Mouse (Mus musculus) adrenal gland, postnatal 4 days (tissue): ENCODE measurements at regions not wholly inside any gene's neighbourhood (a gene's known extent, or its start where the extent isn't known, plus 50 kb on each side); places are given as distances from the start of the nearest gene placed in this dataset.

Source experiments
- DNase-seq, 2 experiments: peaks; one replicate each; pipeline ENCODE4 v3.0.0; 2021 to 2022; ENCODE audit warnings: low spot score in 2 of 2, mixed read lengths in 2 of 2

GRCm38 (mm10) chr7:92984701-92985682 is 94.7 kb upstream of the Fam181b start:
- no peak for DNase-seq

- no peak for DNase-seq
Observed at GRCm38 (mm10) chr7:92985683-92986070, 94.0 kb upstream of the Fam181b start.

GRCm38 (mm10) chr7:92998886-92999285 is 80.8 kb upstream of the Fam181b start:
- no peak for DNase-seq

- peak; percentile 13 to 27 for DNase-seq
Observed at GRCm38 (mm10) chr7:93006694-93007231, 72.9 kb upstream of the Fam181b start.

- no peak for DNase-seq
Observed at GRCm38 (mm10) chr7:93007721-93008120, 71.9 kb upstream of the Fam181b start.

- DNase-seq: no peak
Observed at GRCm38 (mm10) chr7:93019390-93019789, 60.3 kb upstream of the Fam181b start.

GRCm38 (mm10) chr7:93023489-93024130 is 56.1 kb upstream of the Fam181b start:
- DNase-seq: no peak

GRCm38 (mm10) chr7:93026231-93026630 is 53.4 kb upstream of the Fam181b start:
- no peak for DNase-seq
